Mouse (Mus musculus) cerebellum, postnatal 10 days (tissue): Measurements from ENCODE around the gene C1galt1c1.

Source experiments
- DNase-seq, 2 experiments: peaks; one replicate each; pipeline ENCODE4 v3.0.0; 2021; ENCODE audit warnings: mixed read lengths in 2 of 2

The C1galt1c1 gene

GRCm38 (mm10) chrX:38634801-38635637, at the start of gene C1galt1c1:
TSS of gene C1galt1c1 (minus strand) at chrX:38635087.
- DNase-seq, result peak; percentile 93 to 96

DNA sequence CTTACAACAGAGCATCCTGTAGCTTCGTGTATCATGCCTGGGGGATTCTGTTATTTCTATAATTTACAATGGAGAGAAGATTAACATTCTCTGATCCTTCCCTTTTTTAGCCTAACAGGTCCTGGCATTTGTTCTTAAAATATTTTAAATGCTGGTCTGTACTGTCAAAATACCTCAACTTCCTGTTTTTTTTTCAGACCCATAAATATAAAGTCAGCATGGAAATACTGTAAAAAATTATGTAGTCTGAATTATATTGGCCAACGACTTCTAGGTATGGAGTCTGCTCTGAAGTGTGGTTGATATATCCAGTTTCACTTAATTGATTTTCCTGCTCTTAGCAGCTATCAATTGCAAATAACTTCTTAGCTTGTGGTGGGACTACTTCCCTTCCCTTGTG, 47.1 kb upstream of the C1galt1c1 start:
- no peak for DNase-seq

- no peak for DNase-seq
Observed at GRCm38 (mm10) chrX:38669111-38669903, 34.4 kb upstream of the C1galt1c1 start.

DNA sequence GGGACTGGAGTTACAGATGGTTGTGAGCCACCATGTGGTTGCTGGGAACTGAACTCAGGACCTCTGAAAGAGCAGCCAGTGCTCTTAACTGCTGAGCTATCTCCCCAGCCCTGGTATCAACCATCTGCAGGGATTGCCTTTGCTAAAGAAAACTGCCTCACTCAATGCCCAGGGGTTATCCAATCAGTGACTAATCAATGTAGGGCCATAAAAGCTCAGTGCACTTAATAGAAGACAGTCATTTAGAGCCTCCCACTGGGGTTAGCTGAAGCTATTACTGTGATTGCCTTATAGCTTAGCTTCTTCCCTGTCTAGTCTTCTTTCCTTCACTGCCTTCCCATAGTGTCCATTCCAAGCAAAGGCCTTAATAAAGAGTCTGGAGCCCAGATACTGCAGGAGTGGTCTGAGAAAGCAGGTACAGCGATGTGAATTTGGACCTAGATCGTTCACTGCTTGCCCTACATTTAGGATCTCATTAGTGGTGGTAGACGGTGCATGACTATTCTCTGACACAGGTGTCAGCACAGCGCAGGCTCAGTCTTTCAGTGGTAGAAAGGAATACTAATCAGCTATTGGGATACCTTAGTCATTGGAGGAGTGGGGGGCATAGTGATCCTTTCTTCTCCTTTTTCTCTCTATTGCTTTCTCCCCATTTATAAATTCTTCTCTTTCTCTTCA, 21.5 kb upstream of the C1galt1c1 start:
- no peak for DNase-seq

DNA sequence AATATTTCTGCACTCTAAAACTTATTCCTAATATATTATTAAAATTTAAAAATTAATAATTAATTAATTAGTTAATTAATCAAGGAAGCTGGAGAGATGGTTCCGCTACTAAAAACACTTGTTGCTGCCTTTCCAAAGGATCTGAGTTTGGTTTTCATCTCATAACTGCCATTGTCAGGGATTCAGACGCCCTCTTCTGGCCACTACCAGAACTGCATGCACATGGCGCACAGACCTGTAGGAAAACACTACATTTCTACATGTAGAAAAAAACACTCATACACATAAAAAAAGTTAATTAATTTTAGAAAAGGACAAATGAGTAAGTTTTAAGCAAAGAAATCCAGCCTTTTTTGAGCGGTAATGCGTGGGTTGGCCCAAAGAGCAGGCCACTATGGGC, 19.8 kb upstream of the C1galt1c1 start:
- DNase-seq, result peak; percentile 5 to 13

- no peak for DNase-seq
Observed at GRCm38 (mm10) chrX:38653181-38653580, 18.3 kb upstream of the C1galt1c1 start.

DNA sequence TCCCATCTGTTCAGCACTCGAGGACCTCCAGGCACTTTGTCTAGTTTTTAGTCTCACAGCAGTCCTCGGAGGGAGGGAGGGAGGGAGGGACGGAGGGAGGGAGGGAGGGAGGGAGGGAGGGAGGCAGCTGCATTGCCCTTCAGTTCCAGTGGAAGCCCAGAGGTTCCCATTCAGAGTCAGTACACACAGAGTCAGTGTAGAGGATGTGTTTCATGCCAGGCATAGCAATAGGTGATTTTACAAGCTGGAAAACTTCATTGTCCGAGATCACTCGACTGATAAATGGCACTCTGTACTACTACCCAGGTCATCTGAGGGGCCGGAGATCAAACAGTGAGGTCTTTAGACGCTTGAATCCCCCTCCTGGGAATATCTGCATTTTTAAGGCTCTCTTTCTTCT, 16.3 kb upstream of the C1galt1c1 start:
- DNase-seq, result no peak

- no peak for DNase-seq
Observed at GRCm38 (mm10) chrX:38650404-38651039, 15.6 kb upstream of the C1galt1c1 start.

GRCm38 (mm10) chrX:38642183-38642582, 7.3 kb upstream of the C1galt1c1 start:
- DNase-seq, result no peak

DNA sequence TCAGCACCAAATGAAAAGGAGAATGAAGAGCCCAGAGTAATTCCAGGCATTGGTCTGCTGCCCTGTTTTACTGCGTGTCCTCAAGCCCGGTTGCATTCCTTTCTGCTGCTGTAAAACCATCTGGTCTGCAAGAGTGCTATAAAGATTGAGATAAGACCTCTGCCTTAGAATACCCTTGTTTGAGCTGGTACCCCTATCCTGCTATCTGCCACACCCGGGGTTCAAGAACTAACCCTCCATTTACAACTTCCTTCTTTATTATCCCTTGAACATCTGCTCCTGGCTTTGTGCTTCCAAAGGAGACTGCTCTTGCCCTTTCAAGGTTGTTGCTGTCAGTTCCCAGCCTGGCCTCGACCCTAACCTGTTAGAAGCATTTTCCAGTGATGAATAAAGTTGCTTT, 6.5 kb upstream of the C1galt1c1 start:
- DNase-seq, result no peak

- DNase-seq, result no peak
Observed at GRCm38 (mm10) chrX:38635638-38635931, 698 bp upstream of the C1galt1c1 start.

DNA sequence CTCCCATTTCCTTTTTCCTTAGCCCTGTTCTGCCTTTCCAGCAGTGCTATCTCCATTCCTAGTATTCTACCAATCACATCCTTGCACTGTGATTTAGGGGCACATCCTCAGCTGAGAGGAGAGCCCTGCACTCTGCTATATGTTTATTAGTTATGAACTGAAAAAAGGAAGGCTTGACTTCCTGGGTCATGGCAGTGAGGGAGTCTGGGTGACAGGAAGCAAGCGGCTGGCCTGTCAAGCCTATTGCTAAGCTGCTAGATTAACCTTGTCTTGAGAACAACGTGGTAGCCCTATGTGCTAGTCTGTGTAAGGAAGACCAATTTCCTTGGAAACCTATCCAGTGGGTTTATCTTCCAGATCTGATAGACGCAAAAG, 33.9 kb downstream of the C1galt1c1 start:
- peak in 1 of 2 experiments; percentile 24 for DNase-seq

DNA sequence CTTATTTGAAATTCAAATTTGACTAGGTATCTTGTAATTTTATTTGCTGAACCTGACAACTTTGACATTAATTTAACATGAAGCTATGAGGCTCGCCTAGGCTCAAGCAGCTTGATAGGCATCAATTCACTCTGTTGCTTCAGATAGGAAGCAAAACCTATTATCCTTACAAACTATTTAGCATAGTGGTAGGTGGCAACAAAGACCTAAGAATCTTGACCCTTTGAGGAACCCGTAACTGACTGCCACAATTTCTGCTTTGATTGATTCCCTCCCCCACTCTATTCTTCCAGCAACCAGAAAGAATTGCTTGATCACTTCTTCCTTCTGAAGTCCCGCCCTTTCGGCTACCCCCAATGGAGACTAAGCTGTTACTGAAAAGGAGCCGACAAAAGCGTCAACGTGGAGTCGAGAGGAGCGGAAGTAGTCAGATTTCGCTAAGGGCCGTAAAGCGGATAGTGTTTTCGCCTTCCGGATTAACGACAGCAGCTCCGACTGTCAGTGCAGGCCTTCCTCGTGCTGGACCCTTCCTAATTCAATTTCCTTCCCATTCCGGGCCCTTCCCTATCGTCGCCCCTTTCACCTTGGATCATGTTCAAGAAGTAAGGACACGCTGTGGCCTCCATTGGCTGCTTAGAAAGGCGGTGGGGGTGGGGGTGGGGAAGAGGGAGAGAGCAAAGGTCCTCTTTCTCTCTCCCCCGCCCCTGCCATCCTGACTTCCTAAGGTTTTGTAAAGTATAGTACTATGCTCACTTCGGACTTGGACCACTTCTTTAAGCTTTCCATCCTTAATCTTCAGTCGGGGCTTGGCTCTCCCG, 34.5 kb downstream of the C1galt1c1 start, which contains the start of gene Mcts1:
Mcts1 (plus strand) TSS at position 402 of the 818 bp plus-strand sequence.
- peak; percentile 85 for DNase-seq

GRCm38 (mm10) chrX:38593180-38593889, 41.6 kb downstream of the C1galt1c1 start:
- DNase-seq, result peak; percentile 4 to 12

- no peak for DNase-seq
Observed at GRCm38 (mm10) chrX:38591749-38592148, 43.1 kb downstream of the C1galt1c1 start.

DNA sequence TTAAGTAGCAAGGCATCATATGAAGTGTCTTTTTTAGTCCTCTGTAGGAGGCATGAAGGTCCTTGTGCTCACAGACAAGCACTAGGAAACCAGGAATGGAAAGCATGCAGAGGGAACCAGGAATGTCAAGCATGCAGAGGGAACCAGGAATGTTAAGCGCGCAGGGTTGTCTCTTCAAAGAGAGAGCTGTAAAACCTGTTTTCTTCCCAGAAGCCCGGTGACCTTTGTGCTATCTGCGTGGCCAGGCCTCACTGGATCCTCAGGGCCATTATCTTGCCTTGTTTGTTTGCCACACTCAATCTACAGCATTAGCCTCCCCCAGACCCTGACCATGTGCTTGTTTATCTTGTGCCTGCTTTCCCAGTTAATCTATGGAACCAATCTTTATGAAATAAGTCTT, 45.1 kb downstream of the C1galt1c1 start:
- no peak for DNase-seq

GRCm38 (mm10) chrX:38583261-38583660, 51.6 kb downstream of the C1galt1c1 start:
- DNase-seq, result no peak

DNA sequence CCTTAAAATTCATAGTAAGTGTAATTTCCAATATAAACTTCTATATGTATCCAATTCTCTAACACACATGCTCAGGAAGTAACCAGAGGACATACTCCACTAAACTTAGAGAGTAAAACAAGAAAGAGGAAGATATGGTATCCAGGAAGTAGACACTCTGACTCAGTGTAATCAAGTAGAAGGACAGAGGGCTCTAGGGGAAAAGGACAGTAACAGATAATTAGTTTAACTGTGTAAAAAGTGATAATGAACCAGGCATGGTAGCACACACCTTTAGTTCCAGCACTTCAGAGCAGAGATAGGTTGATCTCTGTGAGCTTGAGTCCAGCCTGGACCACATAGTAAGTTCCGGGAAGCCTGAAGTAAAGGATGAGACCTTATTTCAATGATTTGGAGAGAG, 53.7 kb downstream of the C1galt1c1 start:
- DNase-seq, result no peak
